Mouse (Mus musculus) CH12.LX (cell line): ENCODE measurements around the gene Vmn2r62. TPM values are rescaled to one million over a fixed set of nuclear protein-coding genes. Genes with fewer than 3 reads are reported as not detected.
"Not testable (repeated sequence)": the region's sequence is repeated elsewhere in the genome, so short reads cannot be mapped to it uniquely, and the experiment has no call there.

Experiments
- DNase-seq: peaks from one replicate; pipeline ENCODE4 v3.0.0-alpha.2; 2013; ENCODE audit errors: extremely low read depth
- H3K27ac ChIP-seq: 2 replicates; pipeline ENCODE4 v1.5.1; 2012; ENCODE audit warnings: low read depth, mild to moderate bottlenecking, control low read depth, moderate library complexity; ENCODE audit not compliant: insufficient read depth
- H3K27me3 ChIP-seq: replicated peaks from 2 replicates; pipeline ENCODE3; 2012; ENCODE audit warnings: inconsistent platforms
- H3K36me3 ChIP-seq, 2 experiments: replicated peaks in 1 of 2; 2 replicates each; pipeline versions ENCODE3 to v1.6.1; 2012; ENCODE audit warnings: inconsistent platforms in 1 of 2, low read length in 1 of 2, mild to moderate bottlenecking in 1 of 2, mixed read lengths in 1 of 2, moderate library complexity in 1 of 2; ENCODE audit not compliant: control insufficient read depth in 1 of 2, insufficient read depth in 1 of 2
- H3K4me1 ChIP-seq, 2 experiments: 2 replicates each; pipeline ENCODE4 v1.6.1; 2012; ENCODE audit warnings: inconsistent platforms in 1 of 2, moderate library complexity in 1 of 2; ENCODE audit not compliant: insufficient read depth in 2 of 2, control insufficient read depth in 1 of 2
- H3K4me2 ChIP-seq: 2 replicates; pipeline ENCODE4 v1.6.1; 2012; ENCODE audit warnings: low read depth, mild to moderate bottlenecking, control low read depth; ENCODE audit not compliant: poor library complexity, insufficient read depth, severe bottlenecking
- H3K4me3 ChIP-seq, 3 experiments: fragments of 150-350 bp in 1 of 3; sonication (generic) in 1 of 3; replicated peaks in 1 of 3; 2 replicates each; pipeline versions ENCODE3 to v1.5.1; 2011 to 2012; ENCODE audit warnings: low read depth in 2 of 3, low read length in 2 of 3, mild to moderate bottlenecking in 2 of 3, moderate library complexity in 2 of 3, control low read depth in 1 of 3, improper control_type of control experiment in 1 of 3, inconsistent platforms in 1 of 3, mixed read lengths in 1 of 3; ENCODE audit not compliant: poor library complexity in 1 of 3
- H3K79me2 ChIP-seq: replicated peaks from 2 replicates; pipeline ENCODE4 v1.6.1; 2012; ENCODE audit warnings: mild to moderate bottlenecking, moderate library complexity; ENCODE audit not compliant: control insufficient read depth, poor library complexity, insufficient read depth, severe bottlenecking; ENCODE audit errors: extremely low read depth
- H3K9ac ChIP-seq: 2 replicates; pipeline ENCODE4 v1.6.1; 2012; ENCODE audit warnings: low read depth, mild to moderate bottlenecking, control low read depth, moderate library complexity; ENCODE audit not compliant: insufficient read depth
- H3K9me3 ChIP-seq: replicated peaks from 2 replicates; pipeline ENCODE3; 2012; ENCODE audit warnings: low read length, inconsistent platforms, mixed read lengths
- CHD1 ChIP-seq: IDR thresholded peaks from 2 replicates; pipeline ENCODE4 v1.6.1; 2012; ENCODE audit warnings: low read depth, low read length, improper control_type of control experiment, inconsistent platforms
- CHD2 ChIP-seq: IDR thresholded peaks from 2 replicates; pipeline ENCODE4 v1.6.1; 2011; ENCODE audit warnings: low read length, improper control_type of control experiment
- CTCF ChIP-seq, 2 experiments: IDR thresholded peaks in 1 of 2; conservative IDR thresholded peaks in 1 of 2; 2 replicates each; pipeline ENCODE4 v1.5.1; 2011 to 2012; ENCODE audit warnings: low read depth in 2 of 2, low read length in 2 of 2, improper control_type of control experiment in 1 of 2, inconsistent platforms in 1 of 2, mild to moderate bottlenecking in 1 of 2, moderate library complexity in 1 of 2
- ELF1 ChIP-seq: IDR thresholded peaks from 2 replicates; pipeline ENCODE4 v1.6.1; 2014; ENCODE audit warnings: low read depth, mild to moderate bottlenecking, inconsistent platforms, low read length, improper control_type of control experiment
- EP300 ChIP-seq: IDR thresholded peaks from 2 replicates; pipeline ENCODE4 v1.6.1; 2011; ENCODE audit warnings: low read length, improper control_type of control experiment
- ETS1 ChIP-seq: conservative IDR thresholded peaks from 2 replicates; pipeline ENCODE4 v1.6.1; 2012; ENCODE audit warnings: low read depth, mild to moderate bottlenecking, inconsistent platforms, low read length, improper control_type of control experiment, moderate library complexity
- GABPA ChIP-seq: IDR thresholded peaks from 2 replicates; pipeline ENCODE4 v1.6.1; 2012; ENCODE audit warnings: low read depth, low read length, improper control_type of control experiment, inconsistent platforms; ENCODE audit not compliant: insufficient replicate concordance
- IRF4 ChIP-seq: IDR thresholded peaks from 2 replicates; pipeline ENCODE4 v1.6.1; 2014; ENCODE audit warnings: low read depth, mild to moderate bottlenecking, inconsistent platforms, low read length, improper control_type of control experiment
- JUND ChIP-seq: conservative IDR thresholded peaks from 2 replicates; pipeline ENCODE4 v1.6.1; 2011; ENCODE audit warnings: low read depth, low read length, improper control_type of control experiment
- KAT2A ChIP-seq: IDR thresholded peaks from 2 replicates; pipeline ENCODE4 v1.6.1; 2012; ENCODE audit warnings: low read length, improper control_type of control experiment, inconsistent platforms; ENCODE audit not compliant: insufficient replicate concordance
- MAZ ChIP-seq: IDR thresholded peaks from 2 replicates; pipeline ENCODE4 v1.6.1; 2012; ENCODE audit warnings: low read depth, mild to moderate bottlenecking, inconsistent platforms, low read length, improper control_type of control experiment, moderate library complexity
- MEF2A ChIP-seq: IDR thresholded peaks from 2 replicates; pipeline ENCODE4 v1.6.1; 2014; ENCODE audit warnings: low read depth, mild to moderate bottlenecking, inconsistent platforms, low read length, improper control_type of control experiment, borderline replicate concordance
- MXI1 ChIP-seq: IDR thresholded peaks from 2 replicates; pipeline ENCODE4 v1.6.1; 2011; ENCODE audit warnings: mild to moderate bottlenecking, low read depth, low read length, improper control_type of control experiment
- PAX5 ChIP-seq: IDR thresholded peaks from 2 replicates; pipeline ENCODE4 v1.6.1; 2012; ENCODE audit warnings: low read length, inconsistent platforms, mixed read lengths
- POLR2AphosphoS2 ChIP-seq: IDR thresholded peaks from 2 replicates; pipeline ENCODE4 v1.6.1; 2011; ENCODE audit warnings: low read depth, low read length, improper control_type of control experiment
- SIN3A ChIP-seq: IDR thresholded peaks from 2 replicates; pipeline ENCODE4 v1.6.1; 2012; ENCODE audit warnings: low read length, improper control_type of control experiment, inconsistent platforms
- TBP ChIP-seq: conservative IDR thresholded peaks from 2 replicates; pipeline ENCODE4 v1.6.1; 2011; ENCODE audit warnings: low read depth, low read length, improper control_type of control experiment
- USF2 ChIP-seq: conservative IDR thresholded peaks from 2 replicates; pipeline ENCODE4 v1.6.1; 2011; ENCODE audit warnings: low read depth, low read length, improper control_type of control experiment
- ZC3H11A ChIP-seq: IDR thresholded peaks from 2 replicates; pipeline ENCODE4 v1.6.1; 2012; ENCODE audit warnings: low read depth, mild to moderate bottlenecking, inconsistent platforms, low read length, improper control_type of control experiment
- dilution Hi-C: fragments of 300-500 bp; cut with MboI; formaldehyde crosslinking; loops from 2 replicates; pipeline ENCODE4 v1.14.3; 2020; ENCODE audit warnings: low sequenced_read_pairs; ENCODE audit not compliant: extremely low pct_unique_long_range_greater_than_20kb, extremely low pct_ligation_motif_present
- in situ Hi-C: fragments of 300-500 bp; cut with MboI; formaldehyde crosslinking; loops from 3 replicates; pipeline ENCODE4 v1.14.3; 2019; ENCODE audit warnings: low sequenced_read_pairs, low pct_ligation_motif_present, low pct_unique_long_range_greater_than_20kb, mixed read lengths
- polyA plus RNA-seq: library from polyadenylated mRNA; unstranded; fragments of >175 nt; gene quantifications from 2 replicates; pipeline ENCODE4 v1.2.1, GENCODE M21; 2012; ENCODE audit warnings: low read depth; ENCODE audit not compliant: insufficient read length
- total RNA-seq, 2 experiments: library from RNA; depleted of rRNA; stranded (reverse); fragments of 300-350 nt in 1 of 2; fragments of >200 nt in 1 of 2; gene quantifications; 2 replicates each; pipeline ENCODE4 v1.2.3; 2012 to 2014

The Vmn2r62 gene
- total and polyA plus RNA-seq, 3 experiments: not detected

DNA sequence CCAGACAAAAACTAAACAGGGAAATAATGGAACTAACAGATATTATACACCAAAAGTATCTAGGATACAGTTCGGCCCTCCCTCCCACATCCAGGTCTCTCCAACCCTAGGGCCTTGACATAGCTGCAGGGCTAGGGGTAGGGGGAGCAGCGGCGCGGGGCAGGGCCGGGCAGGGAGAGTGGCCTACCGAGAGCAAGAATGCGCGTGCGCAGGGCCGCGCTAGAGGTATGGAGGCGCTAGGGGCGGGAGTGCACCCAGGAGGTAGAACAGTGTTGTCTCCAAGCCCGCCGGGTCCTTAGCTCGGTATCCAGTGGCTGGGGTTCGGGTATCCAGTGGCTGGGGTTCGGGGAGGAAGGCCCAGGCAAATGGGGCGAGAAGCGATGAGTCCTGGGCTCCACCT lies 43.5 kb downstream of the Vmn2r62 start:
- no peaks in the 10 kb centered on the region for H3K36me3 ChIP-seq
- H3K79me2 ChIP-seq: no peaks in the 10 kb centered on the region
- no peaks in the 10 kb centered on the region for H3K4me1 ChIP-seq
- dilution Hi-C loops (no loop called here), in situ Hi-C loops (no loop called here)
- no peak overlapping the region for H3K27ac ChIP-seq
- peaks cover 4% of the 10 kb centered on the region for H3K9me3 ChIP-seq
- H3K27me3 ChIP-seq: no peaks in the 10 kb centered on the region
- DNase-seq: no peak
- no peak overlapping the region for H3K4me3 ChIP-seq
- H3K4me2 ChIP-seq: no peak overlapping the region
- TF ChIP-seq KAT2A: no peak
- no peak for TF ChIP-seq EP300
- TF ChIP-seq ZC3H11A: no peak
- no peak for TF ChIP-seq IRF4
- TF ChIP-seq MAZ: no peak
- TF ChIP-seq GABPA: no peak
- no peak overlapping the region for H3K9ac ChIP-seq

DNA sequence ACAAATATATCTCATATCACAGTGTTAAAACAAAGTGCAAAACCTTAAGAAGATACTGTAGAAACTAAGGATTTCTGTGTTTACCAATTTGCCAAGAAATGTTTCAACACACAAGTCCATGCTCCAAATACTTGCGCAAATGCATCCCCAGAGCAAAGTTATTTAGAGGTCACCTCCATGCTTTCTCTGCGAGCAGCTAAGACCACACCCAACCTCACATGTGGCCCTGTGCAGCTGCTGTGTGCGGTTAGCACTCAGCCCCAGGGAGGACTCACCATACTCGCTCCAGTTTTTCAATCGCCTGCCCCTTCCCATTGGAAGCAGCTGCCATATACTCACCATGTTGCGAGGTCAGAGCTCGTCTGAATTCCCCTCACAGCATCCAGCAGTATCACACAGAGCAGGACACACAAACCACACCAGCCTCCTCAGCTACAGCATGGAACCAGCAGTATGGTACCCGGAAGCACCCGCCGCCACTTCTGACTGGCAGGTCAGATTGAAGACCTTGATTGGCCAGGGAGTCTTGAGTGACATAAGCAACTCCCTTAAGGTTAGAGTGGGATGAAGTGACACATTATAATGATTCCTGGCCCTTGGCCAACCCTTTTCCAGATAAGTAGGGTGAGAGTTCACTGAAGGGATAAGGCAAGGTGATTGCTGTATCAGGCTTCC lies 54.7 kb downstream of the Vmn2r62 start:
- TF ChIP-seq ELF1 (no peak), PAX5 (no peak), CTCF (conservative IDR thresholded peaks at IDR 0.05 in 1 of 2, IDR thresholded peaks at IDR 0.05 in 1 of 2; ENCODE audit: low read depth in 2 of 2, low read length in 2 of 2) (no peak), MXI1 (no peak), SIN3A (no peak), CHD1 (no peak), GABPA (no peak), USF2 (no peak), POLR2AphosphoS2 (no peak), IRF4 (no peak), ETS1 (no peak), MEF2A (no peak), JUND (no peak), TBP (no peak), CHD2 (no peak)
- no peak overlapping the region for H3K4me3 ChIP-seq
- no peak overlapping the region for H3K9ac ChIP-seq

DNA sequence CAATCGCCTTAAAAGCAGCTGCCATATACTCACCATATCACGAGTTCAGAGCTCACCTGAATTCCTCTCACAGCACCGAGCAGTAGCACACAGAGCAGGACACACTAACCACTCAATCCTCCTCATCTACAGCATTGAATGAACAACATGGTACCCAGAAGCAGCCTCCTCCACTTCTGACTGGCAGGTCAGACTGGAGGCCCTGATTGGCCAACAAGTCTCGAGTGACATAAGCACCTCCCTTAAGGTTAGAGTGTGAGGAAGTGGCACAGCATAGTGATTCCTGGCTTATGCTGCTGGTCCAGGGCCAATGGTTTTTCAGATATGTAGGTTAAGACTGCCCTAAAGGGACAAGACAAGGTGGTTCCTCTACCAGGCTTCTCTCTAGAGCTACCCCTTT lies 66.4 kb downstream of the Vmn2r62 start, which contains the start of gene Gm17067:
TSS of gene Gm17067 (minus strand) at position 101 of the 400 bp plus-strand sequence.
- dilution Hi-C loops, H3K9me3 ChIP-seq: not testable (repeated sequence)

More for the DNA sequence above, 54.7 kb downstream of the Vmn2r62 start:
- Histone ChIP-seq H3K27me3 (no peaks in the 10 kb centered on the region), H3K4me1 (no peaks in the 10 kb centered on the region), H3K4me2 (no peak overlapping the region), H3K9me3 (peaks cover 14% of the 10 kb centered on the region), H3K36me3 (no peaks in the 10 kb centered on the region), H3K27ac (no peak overlapping the region), H3K79me2 (no peaks in the 10 kb centered on the region)
- dilution Hi-C loops: no loop called here
- no peak for DNase-seq
- in situ Hi-C loops: no loop called here

More for the DNA sequence above, 66.4 kb downstream of the Vmn2r62 start, which contains the start of gene Gm17067:
- H3K27ac ChIP-seq, H3K4me3 ChIP-seq, H3K36me3 ChIP-seq, H3K79me2 ChIP-seq, H3K4me2 ChIP-seq, H3K4me1 ChIP-seq, in situ Hi-C loops, DNase-seq, H3K27me3 ChIP-seq, H3K9ac ChIP-seq: not testable (repeated sequence)
